Mouse (Mus musculus): Measurements from ENCODE around the gene Urb1.

GRCm38 (mm10) chr16:90703646-90704045, 106.6 kb downstream of the Urb1 start:
- TF ChIP-seq POLR2A (IDR thresholded peaks at IDR 0.05; ENCODE audit: borderline replicate concordance, extremely low read depth, insufficient read depth, insufficient read length, poor library complexity, severe bottlenecking) (no peak), CTCF (IDR thresholded peaks at IDR 0.05; ENCODE audit: borderline replicate concordance, extremely low read depth, insufficient read depth, insufficient read length) (no peak)
